Mouse (Mus musculus) lung, postnatal 0 days (tissue): ENCODE measurements around the gene Tns3. TPM values are rescaled to one million over a fixed set of nuclear protein-coding genes. Genes with fewer than 3 reads are reported as not detected.

Source experiments
- ATAC-seq: fragments of 200-750 bp; cut with Nextera tagmentation; 2 replicates; pipeline ENCODE4 v1.8.0; 2017; ENCODE audit warnings: moderate library complexity
- DNase-seq: peaks from one replicate; pipeline ENCODE4 v3.0.0-alpha.2; 2016; ENCODE audit warnings: low spot score
- H3K27ac ChIP-seq: fragments of 300-500 bp; sonication (generic); 2 replicates; pipeline ENCODE4 v1.5.1; 2014; ENCODE audit warnings: antibody characterized with exemption, mild to moderate bottlenecking, low read length, mixed read lengths
- H3K27me3 ChIP-seq: fragments of 300-500 bp; sonication (generic); replicated peaks from 2 replicates; pipeline ENCODE4 v1.6.1; 2014; ENCODE audit warnings: low read length, mixed read lengths; ENCODE audit not compliant: insufficient read depth
- H3K36me3 ChIP-seq: fragments of 300-500 bp; sonication (generic); 2 replicates; pipeline ENCODE4 v1.6.1; 2014; ENCODE audit warnings: low read length, mixed read lengths; ENCODE audit not compliant: insufficient read depth
- H3K4me1 ChIP-seq: fragments of 300-500 bp; sonication (generic); 2 replicates; pipeline ENCODE4 v1.6.1; 2014; ENCODE audit warnings: antibody characterized with exemption, low read depth, low read length, mixed read lengths; ENCODE audit not compliant: insufficient read depth
- H3K4me2 ChIP-seq: fragments of 300-500 bp; sonication (generic); replicated peaks from 2 replicates; pipeline ENCODE4 v1.6.1; 2014; ENCODE audit warnings: low read depth, mild to moderate bottlenecking, low read length, moderate library complexity, mixed read lengths
- H3K4me3 ChIP-seq: fragments of 300-500 bp; sonication (generic); 2 replicates; pipeline ENCODE4 v1.5.1; 2014; ENCODE audit warnings: low read depth, low read length
- H3K9ac ChIP-seq: fragments of 300-500 bp; sonication (generic); replicated peaks from 2 replicates; pipeline ENCODE4 v1.6.1; 2014; ENCODE audit warnings: low read depth, mild to moderate bottlenecking
- H3K9me3 ChIP-seq: fragments of 300-500 bp; sonication (generic); 2 replicates; pipeline ENCODE4 v1.6.1; 2016; ENCODE audit warnings: low read length, mixed read lengths
- CTCF ChIP-seq: IDR thresholded peaks from 2 replicates; pipeline ENCODE4 v1.5.1; 2016; ENCODE audit warnings: antibody characterized with exemption, mild to moderate bottlenecking
- EP300 ChIP-seq: IDR thresholded peaks from 2 replicates; pipeline ENCODE4 v1.6.1; 2016; ENCODE audit warnings: antibody characterized with exemption, mild to moderate bottlenecking, control low read depth
- WGBS: fragments of 180-500 bp; shearing (Covaris S2); extraction: QIAGEN DNeasy Blood & Tissue Kit; methylation state at CpG from one replicate; pipeline ENCODE4 v1.1.7; 2014; 5-methylcytosine and 5-hydroxymethylcytosine counted together
- polyA plus RNA-seq: library from polyadenylated mRNA; unstranded; fragments of >200 nt; fragmentation: Nextera tagmentation; extraction: Ambion mirVana; gene quantifications from 2 replicates; pipeline ENCODE4 v1.2.1, GENCODE M21; 2015

Tns3 gene
- polyA plus RNA-seq, 1 experiment from 2014 or later, result 34.9 TPM

- peaks cover 4% of the 10 kb centered on the region; the same call in 1 of the 2 replicates for H3K9me3 ChIP-seq
- H3K36me3 ChIP-seq, result no peaks in the 10 kb centered on the region
- TF ChIP-seq CTCF, result no peak
- no peak for TF ChIP-seq EP300
- ATAC-seq, result peak; percentile 67
- peaks cover 5% of the 10 kb centered on the region; the same call in 1 of the 2 replicates for H3K4me1 ChIP-seq
- no peak overlapping the region for H3K9ac ChIP-seq
- H3K27me3 ChIP-seq, result no peaks in the 10 kb centered on the region
- H3K4me3 ChIP-seq, result no peak overlapping the region
- DNase-seq, result peak; percentile 62
- WGBS, result 38% methylated on average over 7 of the region's 7 CpGs
- no peak overlapping the region for H3K4me2 ChIP-seq
- H3K27ac ChIP-seq, result no peak overlapping the region
Observed at GRCm38 (mm10) chr11:8569232-8570028, 94.9 kb downstream of the Tns3 start.

DNA sequence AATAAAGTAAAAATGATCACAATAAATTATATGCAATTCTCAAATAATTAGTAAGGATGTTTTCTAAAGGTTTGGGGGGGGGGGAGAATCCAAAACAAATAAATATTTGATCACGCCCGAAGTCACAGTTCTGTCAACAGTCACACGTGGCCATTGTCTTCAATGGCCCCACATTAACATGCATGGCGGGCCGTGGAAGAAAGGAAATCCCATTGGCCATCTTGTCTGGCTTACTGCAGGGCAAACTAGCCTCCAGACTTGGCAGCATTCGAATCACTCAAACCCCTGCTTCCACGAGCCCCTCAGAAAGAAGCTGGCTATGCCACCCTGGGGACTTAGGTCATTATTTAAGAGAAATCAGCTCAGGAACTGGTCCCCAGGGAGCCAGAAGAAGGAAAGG lies 95.5 kb downstream of the Tns3 start:
- WGBS, result 61% methylated on average over 7 of the region's 7 CpGs

DNA sequence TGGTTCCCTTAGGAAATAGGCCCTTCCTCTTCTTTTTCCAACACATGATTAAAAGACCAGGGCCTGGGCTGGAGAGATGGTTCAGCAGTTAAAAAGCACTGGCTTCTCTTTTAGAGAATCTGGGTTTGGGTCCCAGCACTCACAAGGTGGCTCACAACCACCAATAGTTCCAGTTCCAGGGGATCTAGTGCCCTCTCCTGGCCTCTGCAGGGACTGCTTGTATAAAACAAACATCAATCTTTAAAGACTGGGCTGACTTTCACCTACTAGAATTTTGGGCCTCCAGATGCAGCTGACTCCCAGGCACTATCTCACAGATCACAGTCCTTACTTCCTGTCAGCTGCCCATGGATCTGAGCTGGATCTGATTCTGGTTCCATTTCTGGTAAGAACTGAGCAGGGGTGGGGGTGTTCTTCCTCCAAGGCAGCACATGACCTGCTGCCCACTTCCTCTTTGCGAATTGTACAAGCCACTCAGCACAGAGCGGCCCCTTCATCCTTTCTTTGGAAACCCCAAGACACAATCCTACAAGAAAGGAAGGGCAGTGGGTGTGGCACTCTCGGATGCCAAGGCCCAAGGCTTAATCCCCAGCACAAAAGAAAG lies 98.0 kb downstream of the Tns3 start:
- DNase-seq (peak; percentile 36), ATAC-seq (peak; percentile 56; the same call in 1 of the 2 replicates)
- Histone ChIP-seq H3K4me2 (no peak overlapping the region), H3K27ac (no peak overlapping the region), H3K4me3 (no peak overlapping the region), H3K36me3 (no peaks in the 10 kb centered on the region), H3K9me3 (peaks cover 4% of the 10 kb centered on the region; the same call in 1 of the 2 replicates), H3K9ac (no peak overlapping the region), H3K4me1 (peaks cover 3% of the 10 kb centered on the region; the same call in 1 of the 2 replicates), H3K27me3 (no peaks in the 10 kb centered on the region)
- WGBS, result 72% methylated on average over 3 of the region's 3 CpGs
- TF ChIP-seq EP300 (no peak), CTCF (peak; percentile 33; the same call in 1 of the 2 replicates)

More for the DNA sequence above, 95.5 kb downstream of the Tns3 start:
- ATAC-seq (no peak), DNase-seq (no peak)
- Histone ChIP-seq H3K27ac (no peak overlapping the region), H3K36me3 (no peaks in the 10 kb centered on the region), H3K4me2 (no peak overlapping the region), H3K9me3 (peaks cover 4% of the 10 kb centered on the region; the same call in 1 of the 2 replicates), H3K4me3 (no peak overlapping the region), H3K4me1 (peaks cover 5% of the 10 kb centered on the region; the same call in 1 of the 2 replicates), H3K27me3 (no peaks in the 10 kb centered on the region), H3K9ac (no peak overlapping the region)
- TF ChIP-seq CTCF (no peak), EP300 (no peak)

- no peak overlapping the region for H3K27ac ChIP-seq
- H3K4me1 ChIP-seq, result no peaks in the 10 kb centered on the region
- ATAC-seq (no peak), DNase-seq (no peak)
- H3K36me3 ChIP-seq, result no peaks in the 10 kb centered on the region
- H3K27me3 ChIP-seq, result no peaks in the 10 kb centered on the region
- no peaks in the 10 kb centered on the region for H3K9me3 ChIP-seq
- TF ChIP-seq EP300 (no peak), CTCF (no peak)
- WGBS, result 77% methylated on average over 12 of the region's 12 CpGs
- H3K4me2 ChIP-seq, result no peak overlapping the region
- H3K9ac ChIP-seq, result no peak overlapping the region
- no peak overlapping the region for H3K4me3 ChIP-seq
Observed at GRCm38 (mm10) chr11:8558761-8559282, 105.5 kb downstream of the Tns3 start.

GRCm38 (mm10) chr11:8558258-8558657 lies 106.1 kb downstream of the Tns3 start:
- ATAC-seq, result peak; percentile 48

DNA sequence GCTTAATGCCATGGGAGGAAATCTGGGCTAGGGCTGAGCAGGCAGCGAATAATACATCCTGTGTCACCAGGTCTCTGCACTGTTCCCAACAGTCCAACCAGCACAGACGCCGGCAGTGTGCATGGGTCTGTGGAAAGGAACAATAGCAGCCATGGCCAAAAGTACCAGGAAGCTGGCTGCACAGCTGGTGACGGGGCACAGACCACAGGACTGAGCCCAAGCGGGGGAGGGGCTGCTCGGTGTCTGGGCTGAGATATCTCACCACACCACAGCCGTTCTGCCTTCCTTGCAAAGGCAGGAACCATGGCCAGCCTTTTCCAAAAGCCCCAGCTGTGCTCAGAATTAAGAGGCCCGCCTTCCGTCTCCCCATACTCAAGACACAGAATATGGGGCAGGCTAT lies 107.3 kb downstream of the Tns3 start:
- H3K9ac ChIP-seq, result no peak overlapping the region
- H3K36me3 ChIP-seq, result no peaks in the 10 kb centered on the region
- H3K4me2 ChIP-seq, result no peak overlapping the region
- 43% methylated on average over 9 of the region's 9 CpGs for WGBS
- H3K27me3 ChIP-seq, result no peaks in the 10 kb centered on the region
- TF ChIP-seq CTCF (no peak), EP300 (no peak)
- no peaks in the 10 kb centered on the region for H3K4me1 ChIP-seq
- H3K4me3 ChIP-seq, result no peak overlapping the region
- peak; percentile 54; the same call in 1 of the 2 replicates for ATAC-seq
- H3K9me3 ChIP-seq, result no peaks in the 10 kb centered on the region
- DNase-seq, result peak; percentile 26
- H3K27ac ChIP-seq, result no peak overlapping the region

More at GRCm38 (mm10) chr11:8558258-8558657, 106.1 kb downstream of the Tns3 start:
- Histone ChIP-seq H3K9me3 (no peaks in the 10 kb centered on the region), H3K36me3 (no peaks in the 10 kb centered on the region), H3K9ac (no peak overlapping the region), H3K4me1 (no peaks in the 10 kb centered on the region), H3K4me3 (no peak overlapping the region), H3K27ac (no peak overlapping the region), H3K4me2 (no peak overlapping the region), H3K27me3 (no peaks in the 10 kb centered on the region)
- WGBS, result 70% methylated on average over 9 of the region's 9 CpGs
- DNase-seq, result peak; percentile 23
- no peak for TF ChIP-seq EP300
- no peak for TF ChIP-seq CTCF
